Mouse (Mus musculus): ENCODE measurements around the gene Mtmr4. TPM values are rescaled to one million over a fixed set of nuclear protein-coding genes. Genes with fewer than 3 reads are reported as not detected.

Mtmr4 gene
- total and polyA plus RNA-seq, 3 experiments: 29.4 to 32.9 (median 29.5) TPM

DNA sequence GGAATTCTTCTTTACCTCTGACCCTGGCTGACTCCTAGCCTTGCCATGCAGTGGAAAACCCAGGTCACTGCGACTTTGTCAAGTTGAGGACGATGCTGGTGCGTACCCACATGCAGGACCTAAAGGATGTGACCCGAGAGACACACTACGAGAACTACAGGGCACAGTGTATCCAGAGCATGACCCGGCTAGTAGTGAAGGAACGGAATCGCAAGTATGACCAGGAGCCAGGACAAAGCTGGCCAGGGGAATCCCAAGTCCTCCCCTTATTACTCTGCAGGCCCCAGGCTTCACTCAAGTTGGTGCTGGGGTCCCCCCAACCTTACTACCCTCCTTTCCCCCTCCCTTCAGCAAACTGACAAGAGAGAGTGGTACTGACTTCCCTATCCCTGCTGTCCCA, 2.4 kb upstream of the Mtmr4 start:
- in situ Hi-C loops (cut with MboI; ENCODE audit: low pct_ligation_motif_present, low pct_unique_long_range_greater_than_20kb, low sequenced_read_pairs): no loop called here

DNA sequence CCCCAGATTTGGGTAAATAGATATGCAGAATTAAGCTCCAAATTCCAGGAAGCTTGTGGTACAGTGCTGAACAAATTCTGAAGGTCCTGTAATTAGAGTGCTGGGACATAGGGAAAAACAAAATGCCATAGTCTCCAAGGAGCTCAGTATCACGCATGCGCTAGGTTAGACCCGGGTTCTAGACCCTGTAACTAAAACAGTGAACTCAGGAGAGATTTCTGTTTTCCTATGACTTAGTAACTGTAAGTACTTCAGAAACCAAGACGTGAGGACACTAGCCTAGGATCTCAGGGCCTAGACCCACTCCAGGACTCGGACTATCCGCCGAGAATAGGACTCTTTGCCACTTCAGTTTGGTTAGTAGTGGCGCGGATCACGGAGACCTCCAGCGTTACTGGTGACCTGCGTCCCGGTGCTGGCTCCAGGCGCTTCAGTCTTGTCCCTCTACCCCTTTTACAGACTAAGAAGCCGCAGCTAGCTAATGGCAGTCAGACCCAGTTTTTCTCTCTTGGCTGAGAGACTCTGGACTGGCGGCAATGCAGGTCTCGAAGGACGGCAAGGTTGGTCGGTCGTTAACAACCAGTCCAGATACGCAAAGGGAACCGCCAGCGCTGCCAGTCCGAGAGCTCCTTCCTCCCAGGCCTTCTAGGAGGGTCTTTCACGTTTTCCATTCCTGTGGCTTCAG, 979 bp upstream of the Mtmr4 start:
- peaks cover 16 to 47% of the 10 kb centered on the region in 2 experiments for H3K4me1 ChIP-seq (ENCODE audit: control insufficient read depth in 1 of 2, insufficient read depth in 2 of 2)
- dilution Hi-C loops (cut with MboI; ENCODE audit: extremely low pct_ligation_motif_present, extremely low pct_unique_long_range_greater_than_20kb, low sequenced_read_pairs): no loop called here
- in situ Hi-C loops (cut with MboI; ENCODE audit: low pct_ligation_motif_present, low pct_unique_long_range_greater_than_20kb, low sequenced_read_pairs): no loop called here
- peak overlapping the region; percentile 81 for H3K4me2 ChIP-seq (ENCODE audit: insufficient read depth, low read depth, poor library complexity, severe bottlenecking)
- TF ChIP-seq RCOR1 (conservative IDR thresholded peaks at IDR 0.05; ENCODE audit: low read depth, low read length): 0 out of 2 replicates have a peak, but pooled peaks have one; percentile 20
- TF ChIP-seq NRF1 (IDR thresholded peaks at IDR 0.05; ENCODE audit: low read depth, low read length): peak; percentile 82
- 0 out of 2 replicates have a peak, but pooled peaks have one; percentile 15 for TF ChIP-seq EP300 (IDR thresholded peaks at IDR 0.05; ENCODE audit: low read length)
- no peak for TF ChIP-seq POLR2AphosphoS2 (IDR thresholded peaks at IDR 0.05; ENCODE audit: low read depth, low read length)
- no peak for TF ChIP-seq UBTF (IDR thresholded peaks at IDR 0.05; ENCODE audit: low read depth, low read length)
- H3K4me3 ChIP-seq (replicated peaks in 1 of 3; ENCODE audit: low read depth in 2 of 3, low read length in 2 of 3, poor library complexity in 1 of 3): peak overlapping the region; percentile 69 to 73 (median 69)
- H3K9me3 ChIP-seq (replicated peaks; ENCODE audit: low read length): no peaks in the 10 kb centered on the region
- peaks cover 12% of the 10 kb centered on the region for H3K79me2 ChIP-seq (replicated peaks; ENCODE audit: control insufficient read depth, extremely low read depth, insufficient read depth, poor library complexity, severe bottlenecking)
- no peaks in the 10 kb centered on the region for H3K27me3 ChIP-seq (replicated peaks)
- peak overlapping the region; percentile 82 for H3K9ac ChIP-seq (ENCODE audit: insufficient read depth, low read depth)
- DNase-seq (ENCODE audit: extremely low read depth): no peak
- peaks cover 0 to 6% of the 10 kb centered on the region in 2 experiments for H3K36me3 ChIP-seq (replicated peaks in 1 of 2; ENCODE audit: control insufficient read depth in 1 of 2, insufficient read depth in 1 of 2, low read length in 1 of 2)
- 0 out of 2 replicates have a peak overlapping the region, but pooled peaks have one; percentile 7 for H3K27ac ChIP-seq (ENCODE audit: insufficient read depth, low read depth)

More for the DNA sequence above, 2.4 kb upstream of the Mtmr4 start:
- H3K27ac ChIP-seq (ENCODE audit: insufficient read depth, low read depth): no peak overlapping the region
- peaks cover 7 to 34% of the 10 kb centered on the region in 2 experiments for H3K4me1 ChIP-seq (ENCODE audit: control insufficient read depth in 1 of 2, insufficient read depth in 2 of 2)
- H3K9me3 ChIP-seq (replicated peaks; ENCODE audit: low read length): no peaks in the 10 kb centered on the region
- dilution Hi-C loops (cut with MboI; ENCODE audit: extremely low pct_ligation_motif_present, extremely low pct_unique_long_range_greater_than_20kb, low sequenced_read_pairs): no loop called here
- no peak overlapping the region for H3K4me3 ChIP-seq (replicated peaks in 1 of 3; ENCODE audit: low read depth in 2 of 3, low read length in 2 of 3, poor library complexity in 1 of 3)
- no peak overlapping the region for H3K4me2 ChIP-seq (ENCODE audit: insufficient read depth, low read depth, poor library complexity, severe bottlenecking)
- no peak overlapping the region for H3K9ac ChIP-seq (ENCODE audit: insufficient read depth, low read depth)
- no peak for DNase-seq (ENCODE audit: extremely low read depth)
- H3K27me3 ChIP-seq (replicated peaks): no peaks in the 10 kb centered on the region
- TF ChIP-seq GABPA (IDR thresholded peaks at IDR 0.05; ENCODE audit: insufficient replicate concordance, low read depth, low read length) (no peak), NRF1 (IDR thresholded peaks at IDR 0.05; ENCODE audit: low read depth, low read length) (no peak), SMC3 (IDR thresholded peaks at IDR 0.05; ENCODE audit: low read depth, low read length) (no peak), SIN3A (IDR thresholded peaks at IDR 0.05; ENCODE audit: low read length) (no peak), CTCF (conservative IDR thresholded peaks at IDR 0.05 in 1 of 2, IDR thresholded peaks at IDR 0.05 in 1 of 2; ENCODE audit: low read depth in 2 of 2, low read length in 2 of 2) (no peak)
- H3K36me3 ChIP-seq (replicated peaks in 1 of 2; ENCODE audit: control insufficient read depth in 1 of 2, insufficient read depth in 1 of 2, low read length in 1 of 2): peaks cover 0 to 6% of the 10 kb centered on the region in 2 experiments
- H3K79me2 ChIP-seq (replicated peaks; ENCODE audit: control insufficient read depth, extremely low read depth, insufficient read depth, poor library complexity, severe bottlenecking): peaks cover 12% of the 10 kb centered on the region

- Histone ChIP-seq H3K27ac (ENCODE audit: insufficient read depth, low read depth) (peak overlapping the region; percentile 67), H3K79me2 (replicated peaks; ENCODE audit: control insufficient read depth, extremely low read depth, insufficient read depth, poor library complexity, severe bottlenecking) (peaks cover 12% of the 10 kb centered on the region), H3K4me3 (replicated peaks in 1 of 3; ENCODE audit: low read depth in 2 of 3, low read length in 2 of 3, poor library complexity in 1 of 3) (peak overlapping the region; percentile 69 to 86 (median 76)), H3K4me2 (ENCODE audit: insufficient read depth, low read depth, poor library complexity, severe bottlenecking) (peak overlapping the region; percentile 79), H3K9ac (ENCODE audit: insufficient read depth, low read depth) (peak overlapping the region; percentile 69), H3K9me3 (replicated peaks; ENCODE audit: low read length) (no peaks in the 10 kb centered on the region), H3K4me1 (ENCODE audit: control insufficient read depth in 1 of 2, insufficient read depth in 2 of 2) (peaks cover 25 to 60% of the 10 kb centered on the region in 2 experiments), H3K27me3 (replicated peaks) (no peaks in the 10 kb centered on the region), H3K36me3 (replicated peaks in 1 of 2; ENCODE audit: control insufficient read depth in 1 of 2, insufficient read depth in 1 of 2, low read length in 1 of 2) (peaks cover 5 to 12% of the 10 kb centered on the region in 2 experiments)
- in situ Hi-C loops (cut with MboI; ENCODE audit: low pct_ligation_motif_present, low pct_unique_long_range_greater_than_20kb, low sequenced_read_pairs): no loop called here
- dilution Hi-C loops (cut with MboI; ENCODE audit: extremely low pct_ligation_motif_present, extremely low pct_unique_long_range_greater_than_20kb, low sequenced_read_pairs): no loop called here
- no peak for DNase-seq (ENCODE audit: extremely low read depth)
- TF ChIP-seq SMC3 (IDR thresholded peaks at IDR 0.05; ENCODE audit: low read depth, low read length) (0 out of 2 replicates have a peak, but pooled peaks have one; percentile 9), MAZ (IDR thresholded peaks at IDR 0.05; ENCODE audit: low read depth, low read length) (peak; percentile 31; the same call in 1 of the 2 replicates), E2F4 (IDR thresholded peaks at IDR 0.05; ENCODE audit: insufficient replicate concordance, low read depth, low read length) (no peak), ZNF384 (IDR thresholded peaks at IDR 0.05; ENCODE audit: low read depth, low read length) (no peak), POLR2A (IDR thresholded peaks at IDR 0.05; ENCODE audit: low read depth, low read length) (peak; percentile 60), ZC3H11A (IDR thresholded peaks at IDR 0.05; ENCODE audit: low read depth, low read length) (no peak), UBTF (IDR thresholded peaks at IDR 0.05; ENCODE audit: low read depth, low read length) (0 out of 2 replicates have a peak, but pooled peaks have one; percentile 15), MYC (IDR thresholded peaks at IDR 0.05; ENCODE audit: low read depth, low read length) (no peak), CTCF (conservative IDR thresholded peaks at IDR 0.05 in 1 of 2, IDR thresholded peaks at IDR 0.05 in 1 of 2; ENCODE audit: low read depth in 2 of 2, low read length in 2 of 2) (peak in 1 of 2 experiments; percentile 40; a peak in 2 of 4 replicates), MXI1 (IDR thresholded peaks at IDR 0.05; ENCODE audit: low read depth, low read length) (peak; percentile 56), SIN3A (IDR thresholded peaks at IDR 0.05; ENCODE audit: low read length) (peak; percentile 88), KAT2A (IDR thresholded peaks at IDR 0.05; ENCODE audit: insufficient replicate concordance, low read length) (0 out of 2 replicates have a peak, but pooled peaks have one; percentile 22)
These were observed 363 bp downstream of the Mtmr4 start for GRCm38 (mm10) chr11:87592354-87592695.

Measured in CH12.LX (cell line).